Mouse (Mus musculus) heart, embryonic 16.5 days (tissue): ENCODE results near the gene Exosc5. TPM values are rescaled to one million over a fixed set of nuclear protein-coding genes. Genes with fewer than 3 reads are reported as not detected.

ENCODE experiments used
- ATAC-seq: fragments of 200-750 bp; cut with Nextera tagmentation; replicated peaks from 2 replicates; pipeline ENCODE4 v1.8.0; 2017; ENCODE audit warnings: moderate number of reproducible peaks; ENCODE audit not compliant: insufficient read depth, low FRiP score; ENCODE audit errors: extremely low read depth
- H3K27ac ChIP-seq: fragments of 300-500 bp; sonication (generic); 2 replicates; pipeline ENCODE4 v1.5.1; 2014; ENCODE audit warnings: mild to moderate bottlenecking, low read length, control low read depth, moderate library complexity
- H3K27me3 ChIP-seq: fragments of 300-500 bp; sonication (generic); 2 replicates; pipeline ENCODE4 v1.6.1; 2014; ENCODE audit warnings: low read length, mixed read lengths; ENCODE audit not compliant: control insufficient read depth, insufficient read depth
- H3K36me3 ChIP-seq: fragments of 300-500 bp; sonication (generic); 2 replicates; pipeline ENCODE4 v1.6.1; 2014; ENCODE audit not compliant: control insufficient read depth, insufficient read depth
- H3K4me1 ChIP-seq: fragments of 300-500 bp; sonication (generic); 2 replicates; pipeline ENCODE4 v1.6.1; 2014; ENCODE audit warnings: low read length, mixed read lengths; ENCODE audit not compliant: control insufficient read depth, insufficient read depth
- H3K4me2 ChIP-seq: fragments of 300-500 bp; sonication (generic); 2 replicates; pipeline ENCODE4 v1.6.1; 2014; ENCODE audit warnings: low read depth, mild to moderate bottlenecking, control low read depth, low read length
- H3K4me3 ChIP-seq: fragments of 300-500 bp; sonication (generic); 2 replicates; pipeline ENCODE4 v1.5.1; 2014; ENCODE audit warnings: mild to moderate bottlenecking, control low read depth, low read length
- H3K9ac ChIP-seq: fragments of 300-500 bp; sonication (generic); 2 replicates; pipeline ENCODE4 v1.6.1; 2014; ENCODE audit warnings: low read length, control low read depth
- H3K9me3 ChIP-seq: fragments of 300-500 bp; sonication (generic); replicated peaks from 2 replicates; pipeline ENCODE4 v1.6.1; 2016; ENCODE audit warnings: low read length; ENCODE audit not compliant: control insufficient read depth
- WGBS: fragments of 180-500 bp; shearing (Covaris S2); extraction: QIAGEN DNeasy Blood & Tissue Kit; methylation state at CpG from one replicate; pipeline ENCODE4 v1.1.7; 2014; 5-methylcytosine and 5-hydroxymethylcytosine counted together
- polyA plus RNA-seq: library from polyadenylated mRNA; unstranded; fragments of >200 nt; fragmentation: Nextera tagmentation; extraction: Ambion mirVana; gene quantifications from 2 replicates; pipeline ENCODE4 v1.2.1, GENCODE M21; 2015

Gene Exosc5
- polyA plus RNA-seq, 1 experiment from 2014 or later = 44.6 TPM

DNA sequence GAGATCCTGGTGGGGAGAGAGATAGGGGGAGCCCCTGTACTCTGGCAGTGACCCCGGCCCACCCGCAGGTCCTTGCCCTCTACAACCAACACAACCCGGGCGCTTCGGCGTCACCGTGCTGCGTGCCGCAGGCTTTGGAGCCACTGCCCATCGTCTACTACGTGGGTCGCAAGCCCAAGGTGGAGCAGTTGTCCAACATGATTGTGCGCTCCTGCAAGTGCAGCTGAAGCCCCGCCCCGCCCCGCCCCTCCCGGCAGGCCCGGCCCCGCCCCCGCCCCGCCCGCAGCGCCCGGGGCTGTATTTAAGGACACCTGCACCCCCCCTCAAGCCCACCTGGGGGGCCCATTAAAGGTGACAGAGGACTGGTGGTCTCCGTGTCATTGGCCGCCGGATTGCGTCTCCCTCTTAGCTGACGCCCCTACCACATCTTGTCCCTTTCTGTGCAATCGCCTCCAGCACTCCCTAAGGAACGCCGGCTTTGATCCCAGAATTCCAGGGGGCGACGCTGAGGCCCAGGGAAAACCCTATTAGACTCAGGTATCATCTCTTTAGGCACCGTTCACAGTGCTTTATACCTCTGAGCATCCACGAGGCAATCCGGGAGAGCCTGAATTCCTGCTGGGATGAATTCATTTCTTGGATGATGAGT, 45.9 kb downstream of the Exosc5 start:
- peak overlapping the region; percentile 32 for H3K4me3 ChIP-seq
- no peak for ATAC-seq
- H3K4me1 ChIP-seq = peaks cover 36% of the 10 kb centered on the region
- no peaks in the 10 kb centered on the region for H3K27me3 ChIP-seq
- no peak overlapping the region; the same call in 1 of the 2 replicates for H3K27ac ChIP-seq
- no peak overlapping the region for H3K9ac ChIP-seq
- peaks cover 16% of the 10 kb centered on the region for H3K36me3 ChIP-seq
- peaks cover 5% of the 10 kb centered on the region for H3K9me3 ChIP-seq
- 17% methylated on average over 32 of the region's 37 CpGs for WGBS
- peak overlapping the region; percentile 61 for H3K4me2 ChIP-seq

DNA sequence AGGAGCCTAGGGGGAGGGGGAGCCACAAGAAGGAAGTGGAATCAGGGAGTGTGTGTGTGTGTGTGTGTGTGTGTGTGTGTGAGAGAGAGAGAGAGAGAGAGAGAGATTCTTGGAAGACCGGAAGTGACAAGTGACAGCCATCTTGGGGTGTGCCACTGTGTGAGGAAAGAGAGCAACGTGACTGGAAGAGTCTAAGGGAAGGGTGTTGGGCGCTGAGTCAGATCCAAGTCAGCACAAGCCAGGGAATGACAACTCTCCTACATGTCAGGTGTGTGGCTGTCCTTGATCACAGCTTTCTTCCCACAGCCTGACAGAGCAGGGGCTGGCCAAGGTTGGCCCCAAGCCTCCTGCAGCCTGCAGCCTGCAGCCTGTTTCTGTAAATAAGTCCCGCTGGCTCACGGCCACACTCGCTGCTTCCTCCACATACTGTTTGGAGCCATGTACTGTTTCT, 46.9 kb downstream of the Exosc5 start:
- Histone ChIP-seq H3K27me3 (no peaks in the 10 kb centered on the region), H3K9ac (no peak overlapping the region), H3K4me3 (no peak overlapping the region), H3K4me1 (peaks cover 46% of the 10 kb centered on the region), H3K36me3 (peaks cover 13% of the 10 kb centered on the region), H3K4me2 (no peak overlapping the region), H3K27ac (peak overlapping the region; percentile 83), H3K9me3 (peaks cover 5% of the 10 kb centered on the region)
- ATAC-seq = 0 out of 2 replicates have a peak, but pooled peaks have one; percentile 4
- 53% methylated on average over 6 of the region's 6 CpGs for WGBS

DNA sequence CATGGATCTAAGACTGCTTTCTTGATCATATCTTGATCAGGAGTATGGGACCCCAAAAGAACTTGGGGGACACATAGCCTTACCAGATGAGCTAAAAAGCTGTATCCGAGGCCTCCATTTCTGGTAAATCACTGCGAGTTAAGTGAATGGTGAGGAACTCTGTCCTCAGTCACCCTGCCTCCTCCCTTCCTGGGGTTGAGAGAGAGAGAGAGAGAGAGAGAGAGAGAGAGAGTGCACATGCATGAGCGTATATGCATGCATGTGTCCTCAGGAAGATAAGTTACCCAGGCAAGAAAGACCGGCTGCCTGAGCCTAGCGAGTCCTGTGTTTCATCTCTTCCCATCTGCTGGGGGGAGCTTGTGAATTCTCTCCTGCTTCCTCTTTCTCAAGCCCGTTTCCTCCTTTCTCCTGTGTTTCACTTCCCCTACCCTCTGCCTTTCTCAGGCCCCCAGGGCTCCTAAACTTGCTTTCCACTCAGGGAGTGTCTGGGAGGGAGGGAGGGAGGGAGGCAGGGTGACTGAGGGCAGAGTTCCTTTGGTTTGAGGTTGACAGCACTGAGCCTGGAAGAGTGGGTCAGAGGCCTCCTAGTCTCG, 47.7 kb downstream of the Exosc5 start:
- peaks cover 8% of the 10 kb centered on the region for H3K36me3 ChIP-seq
- 45% methylated on average over 7 of the region's 7 CpGs for WGBS
- ATAC-seq = no peak
- H3K27me3 ChIP-seq = no peaks in the 10 kb centered on the region
- H3K27ac ChIP-seq = peak overlapping the region; percentile 83
- no peak overlapping the region for H3K9ac ChIP-seq
- peaks cover 55% of the 10 kb centered on the region for H3K4me1 ChIP-seq
- no peak overlapping the region for H3K4me3 ChIP-seq
- H3K4me2 ChIP-seq = no peak overlapping the region
- peaks cover 5% of the 10 kb centered on the region for H3K9me3 ChIP-seq

DNA sequence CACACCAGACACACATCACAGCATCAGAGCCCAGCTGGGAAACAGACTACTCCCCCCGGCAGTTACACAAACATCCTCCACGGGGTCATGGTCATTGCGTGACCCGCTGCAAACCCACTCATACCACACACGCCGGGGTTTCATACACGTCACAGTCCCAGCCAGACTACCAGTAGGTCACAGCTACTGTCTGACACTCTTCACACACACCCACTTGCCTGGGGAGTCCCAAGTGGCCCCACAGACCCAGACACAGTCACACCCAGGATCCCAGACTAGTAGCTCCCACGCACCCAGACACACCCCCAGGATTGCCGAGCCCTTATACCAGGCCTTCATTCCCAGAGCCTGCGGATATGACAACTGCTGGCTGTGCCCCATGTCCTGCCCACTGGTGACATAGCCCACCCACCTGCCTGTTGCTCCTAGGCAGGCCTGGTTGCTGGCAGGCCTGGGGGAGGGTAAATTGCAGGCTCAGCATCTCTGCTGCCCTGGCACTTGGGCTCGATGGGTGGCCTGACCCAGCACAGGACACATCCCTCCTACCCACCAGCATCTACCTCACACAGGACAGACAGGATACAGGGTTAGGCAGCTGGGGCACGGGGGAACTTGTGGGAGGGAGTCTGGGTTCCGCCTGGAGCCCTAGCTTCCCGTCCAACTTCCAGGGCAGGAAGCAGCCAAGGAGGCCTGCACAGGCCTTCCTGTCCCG, 48.8 kb downstream of the Exosc5 start:
- ATAC-seq = peak; percentile 24
- no peak overlapping the region for H3K4me2 ChIP-seq
- no peaks in the 10 kb centered on the region for H3K27me3 ChIP-seq

DNA sequence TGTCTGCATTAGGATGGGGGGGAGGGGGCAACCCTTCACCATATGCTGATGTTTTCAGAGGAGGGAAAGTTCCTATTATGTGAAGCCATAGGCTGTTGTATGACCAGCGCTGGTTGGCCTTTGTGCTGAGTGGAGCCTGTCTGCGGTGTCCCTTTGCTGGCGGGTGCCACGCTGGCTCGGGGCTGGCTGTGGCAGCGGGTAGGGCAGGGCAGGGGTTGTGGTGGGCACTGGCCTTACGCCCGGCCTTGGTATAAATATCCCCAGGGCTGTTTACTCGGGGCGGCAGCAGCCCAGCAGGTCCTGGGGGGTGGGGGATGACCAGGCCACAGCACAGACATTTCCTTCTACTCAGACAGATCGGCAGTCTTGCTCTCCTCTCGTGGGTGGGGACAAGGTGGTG, 51.0 kb downstream of the Exosc5 start:
- Histone ChIP-seq H3K4me2 (peak overlapping the region; percentile 56), H3K9ac (peak overlapping the region; percentile 68), H3K27ac (peak overlapping the region; percentile 62), H3K4me3 (peak overlapping the region; percentile 16), H3K36me3 (peaks cover 26% of the 10 kb centered on the region), H3K9me3 (no peaks in the 10 kb centered on the region), H3K27me3 (no peaks in the 10 kb centered on the region), H3K4me1 (peaks cover 51% of the 10 kb centered on the region)
- peak; percentile 32; the same call in 1 of the 2 replicates for ATAC-seq
- 13% methylated on average over 12 of the region's 12 CpGs for WGBS

More for the DNA sequence above, 48.8 kb downstream of the Exosc5 start:
- Histone ChIP-seq H3K9ac (0 out of 2 replicates have a peak overlapping the region, but pooled peaks have one; percentile 17), H3K4me1 (peaks cover 65% of the 10 kb centered on the region), H3K9me3 (no peaks in the 10 kb centered on the region), H3K4me3 (no peak overlapping the region), H3K36me3 (peaks cover 5% of the 10 kb centered on the region), H3K27ac (peak overlapping the region; percentile 83)
- WGBS = 44% methylated on average over 15 of the region's 15 CpGs

DNA sequence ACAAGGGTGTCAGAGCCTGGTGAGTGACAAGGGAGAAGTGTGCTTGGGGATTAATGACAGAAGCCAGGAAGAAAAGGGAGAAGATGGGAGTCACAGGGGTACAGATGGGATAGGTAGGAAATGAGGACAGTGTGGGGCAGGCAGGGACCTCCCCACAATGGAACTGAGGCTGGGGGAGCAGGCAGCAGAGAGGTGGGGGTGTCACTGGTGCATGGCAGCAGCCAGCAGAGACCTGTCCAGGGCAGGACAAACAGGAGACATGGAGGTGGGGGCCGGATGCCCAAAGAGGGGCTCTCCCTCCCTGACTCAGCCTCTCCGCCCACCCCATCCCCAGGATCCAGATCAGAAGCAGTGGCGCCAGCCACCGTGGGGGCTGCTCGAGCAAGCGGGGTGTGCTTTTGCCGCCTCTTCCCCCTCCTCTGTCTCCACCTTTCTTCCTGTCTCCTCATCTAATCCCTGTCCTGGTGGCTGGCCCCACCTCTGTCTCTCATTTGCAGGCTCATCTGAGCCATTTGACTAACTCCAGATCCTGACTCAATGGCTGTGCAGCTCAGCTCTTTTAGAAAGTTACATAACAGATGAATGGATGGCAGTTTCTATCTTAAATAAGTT, 51.7 kb downstream of the Exosc5 start:
- no peaks in the 10 kb centered on the region for H3K27me3 ChIP-seq
- peaks cover 33% of the 10 kb centered on the region for H3K36me3 ChIP-seq
- H3K4me3 ChIP-seq = peak overlapping the region; percentile 16; the same call in 1 of the 2 replicates
- H3K4me2 ChIP-seq = peak overlapping the region; percentile 56
- 7% methylated on average over 7 of the region's 7 CpGs for WGBS
- peaks cover 46% of the 10 kb centered on the region for H3K4me1 ChIP-seq
- no peaks in the 10 kb centered on the region for H3K9me3 ChIP-seq
- peak overlapping the region; percentile 68 for H3K9ac ChIP-seq
- H3K27ac ChIP-seq = peak overlapping the region; percentile 62
- no peak; the same call in 1 of the 2 replicates for ATAC-seq

DNA sequence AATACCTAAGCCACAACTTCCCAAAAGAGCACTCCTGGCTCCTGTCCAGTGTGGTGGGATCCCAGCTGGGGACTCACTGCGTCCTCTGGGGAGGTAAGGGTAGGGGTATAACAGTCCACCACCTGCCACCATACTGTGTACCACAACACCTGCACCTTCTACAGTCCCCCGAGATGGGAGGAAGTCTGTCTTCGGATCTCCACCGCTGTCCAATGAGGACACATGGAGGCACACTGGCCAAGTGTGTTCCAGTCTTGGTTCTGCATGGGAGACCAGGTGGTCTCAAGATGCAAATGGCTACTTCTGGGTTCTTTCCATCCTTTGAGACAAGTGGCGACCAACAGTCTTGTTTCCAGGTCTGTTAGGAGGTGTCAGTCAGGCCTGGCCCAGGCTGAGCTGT, 52.2 kb downstream of the Exosc5 start:
- no peak overlapping the region for H3K9ac ChIP-seq
- no peaks in the 10 kb centered on the region for H3K27me3 ChIP-seq
- H3K4me2 ChIP-seq = no peak overlapping the region
- no peak overlapping the region for H3K4me3 ChIP-seq
- H3K9me3 ChIP-seq = no peaks in the 10 kb centered on the region
- peak overlapping the region; percentile 58 for H3K27ac ChIP-seq
- H3K36me3 ChIP-seq = peaks cover 37% of the 10 kb centered on the region
- no peak for ATAC-seq
- 52% methylated on average over 5 of the region's 5 CpGs for WGBS
- peaks cover 41% of the 10 kb centered on the region for H3K4me1 ChIP-seq

DNA sequence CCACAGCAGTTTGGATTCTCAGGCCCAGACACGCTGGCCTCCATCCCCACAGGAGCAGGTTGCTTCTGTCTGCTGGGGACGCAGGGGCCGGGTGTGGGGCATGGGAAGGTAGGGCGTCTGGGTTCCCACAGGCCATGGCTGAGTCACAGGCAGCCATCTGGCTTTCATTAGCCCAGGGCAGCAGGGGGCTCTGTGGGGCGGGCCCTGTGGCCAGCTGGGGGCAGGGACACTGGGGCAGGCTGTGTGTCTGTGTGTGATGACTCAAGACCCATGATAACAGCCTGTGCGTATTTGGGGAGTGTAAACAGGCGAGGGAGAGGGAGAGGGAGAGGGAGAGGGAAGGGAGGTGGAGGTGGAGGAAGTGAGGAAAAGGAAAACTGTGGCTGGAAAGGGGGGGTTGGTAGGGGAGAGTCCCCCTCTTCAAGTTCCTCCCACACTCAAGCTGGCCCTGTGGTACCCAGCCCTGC, 52.8 kb downstream of the Exosc5 start:
- Histone ChIP-seq H3K36me3 (peaks cover 38% of the 10 kb centered on the region), H3K4me2 (no peak overlapping the region), H3K9ac (0 out of 2 replicates have a peak overlapping the region, but pooled peaks have one; percentile 41), H3K27ac (peak overlapping the region; percentile 58), H3K4me1 (peaks cover 36% of the 10 kb centered on the region), H3K4me3 (no peak overlapping the region), H3K27me3 (no peaks in the 10 kb centered on the region), H3K9me3 (no peaks in the 10 kb centered on the region)
- ATAC-seq = peak; percentile 11; the same call in 1 of the 2 replicates
- 13% methylated on average over 7 of the region's 7 CpGs for WGBS
